Mouse (Mus musculus) forebrain, embryonic 12.5 days (tissue): ENCODE results near the gene Yipf6. TPM values are rescaled to one million over a fixed set of nuclear protein-coding genes. Genes with fewer than 3 reads are reported as not detected.
"Not testable (repeated sequence)": the region's sequence is repeated elsewhere in the genome, so short reads cannot be mapped to it uniquely, and the experiment has no call there.

Experiments
- ATAC-seq: fragments of 200-750 bp; cut with Nextera tagmentation; 2 replicates; pipeline ENCODE4 v1.8.0; 2017; ENCODE audit warnings: moderate TSS enrichment; ENCODE audit not compliant: low FRiP score
- H3K27ac ChIP-seq: fragments of 300-500 bp; sonication (generic); 2 replicates; pipeline ENCODE4 v1.5.1; 2016; ENCODE audit warnings: mild to moderate bottlenecking
- H3K27me3 ChIP-seq: fragments of 300-500 bp; sonication (generic); 2 replicates; pipeline ENCODE4 v1.6.1; 2016; ENCODE audit warnings: mild to moderate bottlenecking
- H3K36me3 ChIP-seq: fragments of 300-500 bp; sonication (generic); replicated peaks from 2 replicates; pipeline ENCODE4 v1.6.1; 2016; ENCODE audit warnings: mild to moderate bottlenecking
- H3K4me1 ChIP-seq: fragments of 300-500 bp; sonication (generic); 2 replicates; pipeline ENCODE4 v1.6.1; 2016
- H3K4me2 ChIP-seq: fragments of 300-500 bp; sonication (generic); 2 replicates; pipeline ENCODE4 v1.6.1; 2016; ENCODE audit warnings: mild to moderate bottlenecking, moderate library complexity
- H3K4me3 ChIP-seq: fragments of 300-500 bp; sonication (generic); replicated peaks from 2 replicates; pipeline ENCODE4 v1.5.1; 2016; ENCODE audit warnings: mild to moderate bottlenecking
- H3K9ac ChIP-seq: fragments of 300-500 bp; sonication (generic); 2 replicates; pipeline ENCODE4 v1.6.1; 2016; ENCODE audit warnings: mild to moderate bottlenecking
- H3K9me3 ChIP-seq: fragments of 300-500 bp; sonication (generic); 2 replicates; pipeline ENCODE4 v1.6.1; 2016
- WGBS: fragments of 180-500 bp; shearing (Covaris S2); methylation state at CpG from one replicate; pipeline ENCODE4 v1.1.7; 2016; 5-methylcytosine and 5-hydroxymethylcytosine counted together
- polyA plus RNA-seq: library from polyadenylated mRNA; unstranded; fragments of >200 nt; fragmentation: Nextera tagmentation; extraction: Ambion mirVana; gene quantifications from 2 replicates; pipeline ENCODE4 v1.2.1, GENCODE M21; 2016

Gene Yipf6
- polyA plus RNA-seq, 1 experiment from 2014 or later: 21.9 TPM

- H3K9me3 ChIP-seq: no peaks in the 10 kb centered on the region
- H3K9ac ChIP-seq: no peak overlapping the region
- no peak overlapping the region for H3K27ac ChIP-seq
- H3K4me2 ChIP-seq: no peak overlapping the region
- H3K4me1 ChIP-seq: no peaks in the 10 kb centered on the region
- H3K36me3 ChIP-seq: no peaks in the 10 kb centered on the region
- no peak overlapping the region for H3K4me3 ChIP-seq
- no peak for ATAC-seq
- peaks cover 12% of the 10 kb centered on the region for H3K27me3 ChIP-seq
Observed at GRCm38 (mm10) chrX:98963742-98964141, 27.6 kb downstream of the Yipf6 start.

GRCm38 (mm10) chrX:98964513-98964912, 28.4 kb downstream of the Yipf6 start:
- Histone ChIP-seq H3K4me2 (no peak overlapping the region), H3K9ac (no peak overlapping the region), H3K9me3 (no peaks in the 10 kb centered on the region), H3K27ac (no peak overlapping the region), H3K4me3 (no peak overlapping the region), H3K36me3 (no peaks in the 10 kb centered on the region), H3K27me3 (peaks cover 12% of the 10 kb centered on the region), H3K4me1 (no peaks in the 10 kb centered on the region)
- no peak for ATAC-seq

- not testable (repeated sequence) for H3K36me3 ChIP-seq, H3K4me1 ChIP-seq, H3K4me2 ChIP-seq, H3K27me3 ChIP-seq, H3K4me3 ChIP-seq, H3K27ac ChIP-seq, H3K9ac ChIP-seq, ATAC-seq, H3K9me3 ChIP-seq
- WGBS: 55% methylated on average over 5 of the region's 5 CpGs
Observed at GRCm38 (mm10) chrX:98986611-98987010, 50.5 kb downstream of the Yipf6 start.

DNA sequence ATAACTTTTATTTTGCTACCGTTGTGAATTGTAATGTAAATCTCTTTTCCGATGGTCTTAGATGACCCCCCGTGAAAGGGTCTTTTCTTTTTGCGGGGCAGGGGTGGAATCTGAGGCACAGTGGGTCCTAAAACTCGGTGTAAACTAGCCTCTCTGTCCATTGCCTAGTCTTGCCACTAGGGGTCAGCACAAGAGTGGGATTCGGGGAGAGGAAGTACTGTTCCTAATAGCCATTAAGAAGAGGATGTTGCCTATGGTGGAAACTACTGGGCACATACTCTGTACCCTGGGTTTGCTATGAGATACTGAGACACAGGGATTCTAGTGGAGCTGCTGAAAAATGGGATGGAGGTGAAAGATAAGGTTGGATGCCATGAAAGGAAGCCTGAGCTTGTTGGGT, 53.5 kb downstream of the Yipf6 start:
- no peak overlapping the region for H3K27ac ChIP-seq
- H3K4me2 ChIP-seq: no peak overlapping the region
- no peaks in the 10 kb centered on the region for H3K4me1 ChIP-seq
- H3K9me3 ChIP-seq: no peaks in the 10 kb centered on the region
- 0 out of 2 replicates have a peak, but pooled peaks cover 5% of the 10 kb centered on the region for H3K27me3 ChIP-seq
- WGBS: 38% methylated on average over 6 of the region's 6 CpGs
- no peaks in the 10 kb centered on the region for H3K36me3 ChIP-seq
- no peak overlapping the region for H3K4me3 ChIP-seq
- no peak overlapping the region for H3K9ac ChIP-seq
- ATAC-seq: 0 out of 2 replicates have a peak, but pooled peaks have one; percentile 64

Other genes with a start within 250 kb of the Yipf6 start
- gene Ophn1, start 45.3 kb upstream of the Yipf6 start, polyA plus RNA-seq: 29.5 and 32.8 TPM in 2 replicates
- gene Stard8, start 66.9 kb downstream of the Yipf6 start, polyA plus RNA-seq: 6.2 and 6.9 TPM in 2 replicates
- gene Efnb1, start 199.8 kb downstream of the Yipf6 start, polyA plus RNA-seq: 99.2 and 106 TPM in 2 replicates